Mouse (Mus musculus) gastrocnemius, postnatal 25 days (tissue): ENCODE results near the gene Cnga1. TPM values are rescaled to one million over a fixed set of nuclear protein-coding genes. Genes with fewer than 3 reads are reported as not detected.
"Not testable (repeated sequence)": the region's sequence is repeated elsewhere in the genome, so short reads cannot be mapped to it uniquely, and the experiment has no call there.

Experiments
- DNase-seq: peaks from one replicate; pipeline ENCODE4 v3.0.0; 2022
- total RNA-seq, 2 experiments: library from RNA; stranded (reverse); gene quantifications; 1 replicate in 1 of 2; 2 replicates in 1 of 2; pipeline ENCODE4 v1.2.3; 2021

Gene Cnga1
- total RNA-seq, 2 experiments from 2014 or later: not detected

GRCm38 (mm10) chr5:72640072-72640471 lies 4.0 kb downstream of the Cnga1 start:
- no peak for DNase-seq

DNA sequence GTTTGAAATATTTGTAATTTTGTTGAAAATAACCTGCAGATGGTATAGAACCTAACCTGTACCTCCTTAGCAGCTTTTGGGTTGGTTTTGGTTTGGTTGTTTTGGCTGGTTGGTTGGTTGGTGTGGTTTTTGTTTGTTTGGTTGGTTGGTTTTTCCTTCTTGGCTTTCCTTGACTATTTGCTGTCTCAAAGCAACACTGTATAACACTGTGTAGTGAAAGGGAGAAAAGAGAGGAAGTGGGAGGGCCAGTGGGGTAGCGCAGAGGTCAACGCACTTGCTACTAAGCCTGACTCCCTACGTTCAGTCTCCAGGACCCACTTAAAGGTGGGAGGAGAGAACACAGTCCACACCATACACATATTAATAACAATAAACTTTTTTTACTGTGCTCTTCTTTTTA lies 7.5 kb downstream of the Cnga1 start:
- DNase-seq: no peak

DNA sequence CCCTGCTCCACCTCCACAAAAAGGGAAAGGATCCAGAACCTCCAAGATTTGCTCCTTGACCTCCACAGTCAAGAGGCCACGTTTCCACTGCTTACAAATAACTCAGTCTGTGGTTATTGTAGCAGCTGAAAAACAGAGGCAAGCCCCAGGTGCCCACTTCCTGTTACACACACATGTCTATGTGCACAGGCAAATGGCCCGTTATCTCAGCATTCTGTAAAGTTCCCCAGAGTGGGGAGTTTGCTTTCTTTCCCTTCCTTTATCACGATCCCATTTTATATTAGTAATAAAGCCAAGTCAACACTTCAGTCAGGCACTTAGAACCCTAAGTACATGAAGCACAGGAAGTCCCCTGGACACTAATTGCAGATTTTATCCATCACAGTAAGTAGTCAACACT lies 8.0 kb downstream of the Cnga1 start:
- DNase-seq: no peak

GRCm38 (mm10) chr5:72634791-72635271 lies 9.2 kb downstream of the Cnga1 start:
- DNase-seq: no peak

- DNase-seq: no peak
These were observed 14.0 kb downstream of the Cnga1 start for GRCm38 (mm10) chr5:72630026-72630425.

- DNase-seq: no peak
These were observed 23.1 kb downstream of the Cnga1 start for GRCm38 (mm10) chr5:72621022-72621421.

- DNase-seq: no peak
These were observed 26.7 kb downstream of the Cnga1 start for GRCm38 (mm10) chr5:72617413-72617812.

- DNase-seq: no peak
These were observed 40.9 kb downstream of the Cnga1 start for GRCm38 (mm10) chr5:72603138-72603537.

GRCm38 (mm10) chr5:72601006-72601405 lies 43.1 kb downstream of the Cnga1 start:
- peak; percentile 7 for DNase-seq

- no peak for DNase-seq
These were observed 56.8 kb downstream of the Cnga1 start, which contains the start of gene Gm5868 for GRCm38 (mm10) chr5:72587192-72587681. TSS of gene Gm5868 (minus strand) at chr5:72587551.

- not testable (repeated sequence) for DNase-seq
These were observed 57.3 kb downstream of the Cnga1 start for GRCm38 (mm10) chr5:72586667-72587191.

- DNase-seq: not testable (repeated sequence)
These were observed 58.0 kb downstream of the Cnga1 start for GRCm38 (mm10) chr5:72586122-72586521.

GRCm38 (mm10) chr5:72580970-72581332 lies 63.1 kb downstream of the Cnga1 start, which contains the start of gene Zar1:
TSS of gene Zar1 (minus strand) at chr5:72581254.
- DNase-seq: not testable (repeated sequence)

GRCm38 (mm10) chr5:72580088-72580969 lies 63.7 kb downstream of the Cnga1 start:
- DNase-seq: not testable (repeated sequence)

DNA sequence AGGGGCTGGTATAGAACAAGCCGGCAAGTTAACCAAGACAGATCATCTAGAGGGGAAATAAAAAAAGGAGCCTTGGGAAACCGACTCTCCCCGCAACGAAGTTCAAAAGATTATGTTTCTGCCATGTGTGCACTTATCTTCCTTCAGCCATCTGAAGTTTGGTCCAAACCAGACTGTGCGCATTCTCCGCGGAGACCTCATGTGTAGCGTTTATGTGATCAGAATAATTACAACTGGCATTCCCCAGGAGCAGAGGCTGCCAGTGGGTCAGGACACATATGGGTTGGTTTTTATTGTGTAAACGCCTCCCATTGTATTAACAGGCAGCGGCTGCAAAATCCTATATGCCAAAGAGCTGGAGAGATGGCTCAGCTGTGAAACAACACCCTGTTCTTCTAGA lies 64.5 kb downstream of the Cnga1 start:
- DNase-seq: not testable (repeated sequence)

- DNase-seq: no peak
These were observed 78.5 kb downstream of the Cnga1 start for GRCm38 (mm10) chr5:72565621-72566020.

DNA sequence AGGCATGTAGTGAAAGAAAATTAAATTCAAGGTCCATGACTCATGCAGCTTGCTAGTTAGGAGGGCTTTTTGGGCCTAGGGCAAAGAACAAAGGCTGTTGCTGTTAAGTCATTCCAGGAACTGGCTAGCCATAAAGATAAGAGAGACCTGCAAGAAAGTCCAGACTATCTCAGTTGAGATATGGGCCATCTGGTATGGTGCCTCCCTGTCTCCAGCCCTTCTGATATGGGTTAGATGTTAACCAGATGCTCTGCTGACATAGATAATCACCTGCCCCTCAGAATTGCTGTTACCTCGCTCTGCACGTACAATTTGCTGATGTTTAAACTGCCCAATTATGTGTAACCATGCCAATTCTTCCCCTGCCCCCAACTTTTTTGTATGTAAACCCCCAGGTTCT lies 80.9 kb downstream of the Cnga1 start:
- DNase-seq: not testable (repeated sequence)

- DNase-seq: no peak
These were observed 83.0 kb downstream of the Cnga1 start for GRCm38 (mm10) chr5:72560976-72561628.

DNA sequence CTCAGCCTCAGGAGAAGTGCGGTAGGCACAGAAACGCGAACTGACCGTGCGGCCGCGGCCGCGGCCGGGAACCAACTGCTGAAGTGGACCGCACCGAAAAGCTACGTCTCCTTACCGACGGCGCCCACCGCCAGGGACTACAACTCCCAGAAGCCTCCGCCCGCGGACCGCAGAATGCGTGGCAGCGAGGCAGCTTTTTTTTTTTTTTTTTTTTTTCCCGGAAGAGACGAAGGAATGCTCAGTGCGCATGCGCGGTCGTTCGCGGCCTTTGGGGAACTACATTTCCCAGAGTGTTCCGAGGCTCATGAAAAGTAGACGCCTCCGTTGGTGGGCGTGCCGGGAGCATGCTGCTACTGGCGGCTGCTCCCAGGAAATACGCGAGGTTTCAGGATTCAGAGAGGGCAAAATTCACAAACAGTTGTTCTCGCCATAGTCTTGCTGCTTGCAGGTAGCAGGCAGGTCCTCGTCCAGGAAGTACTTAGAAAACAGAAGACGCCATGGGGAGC lies 84.5 kb downstream of the Cnga1 start, which contains the start of gene Nfxl1:
Gene Nfxl1 (minus strand): TSS at position 141 of the 506 bp plus-strand sequence.
- DNase-seq: peak; percentile 96

- peak; percentile 54 for DNase-seq
These were observed 85.2 kb downstream of the Cnga1 start for GRCm38 (mm10) chr5:72558716-72559526.

DNA sequence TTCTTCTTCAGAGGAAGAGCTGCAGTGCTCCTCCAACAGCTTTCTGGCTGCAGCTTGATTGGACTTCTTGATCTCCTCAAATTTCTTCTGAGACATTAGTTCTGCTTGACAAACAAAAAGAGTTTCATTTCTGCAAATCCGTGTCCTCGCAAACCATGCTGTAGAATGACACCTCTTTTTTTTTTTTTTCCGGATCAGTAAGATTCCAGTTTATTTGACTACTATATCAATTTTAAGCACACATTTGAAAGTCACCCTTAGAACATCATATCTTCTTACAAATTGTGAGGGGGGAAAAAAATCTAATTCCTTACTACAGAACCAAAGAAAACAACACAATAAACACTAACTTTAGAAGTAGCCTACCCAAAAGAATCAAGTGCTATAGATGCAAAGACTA lies 87.8 kb downstream of the Cnga1 start:
- no peak for DNase-seq
